Mouse (Mus musculus): Measurements from ENCODE around the gene Dnmt3c.

DNA sequence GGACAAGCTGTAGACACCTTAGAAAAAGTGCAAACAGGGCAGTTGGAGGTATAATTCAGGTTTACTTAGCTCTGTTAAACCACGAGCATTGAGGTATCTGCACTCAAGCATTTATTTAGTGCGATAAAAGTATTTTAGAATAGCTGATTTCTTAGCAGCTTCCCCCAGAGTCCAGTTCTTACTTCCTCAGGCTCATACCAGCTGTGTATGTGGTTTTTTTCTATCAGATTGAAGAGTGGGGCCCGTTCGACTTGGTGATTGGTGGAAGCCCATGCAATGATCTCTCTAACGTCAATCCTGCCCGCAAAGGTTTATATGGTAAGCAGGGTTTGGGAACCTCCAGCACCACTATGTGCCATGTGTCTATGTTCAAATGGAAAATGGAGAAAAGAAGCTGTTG lies 19.5 kb upstream of the Dnmt3c start:
- TF ChIP-seq CTCF (IDR thresholded peaks at IDR 0.05; ENCODE audit: borderline replicate concordance, control insufficient read depth, extremely low read depth, insufficient read depth, low read length, poor library complexity) (no peak), POLR2A (IDR thresholded peaks at IDR 0.05; ENCODE audit: control insufficient read depth, extremely low read depth, insufficient read depth, low read length, poor library complexity) (no peak)
